ENCODE assay signal across 20 mouse cellular contexts in genomic region chr4:132008191-132008590, GRCm38 (mm10).
DNase-seq lines count a peak whose midpoint lies in the region; TF ChIP-seq lines count a peak whose summit lies in the region.
"Had no signal": no experiment of that assay in that cellular context is flagged by ENCODE, and none has a peak within 500 bp of the region (broad histone marks: within the 10 kb centered on the region; RNA-seq: fewer than 3 reads in every experiment).

No protein-coding gene starts in this region.

- no peak for TF ChIP-seq CTCF in spleen, adult 2 months (IDR thresholded peaks at IDR 0.05; ENCODE audit: extremely low read depth, insufficient read depth, insufficient read length, insufficient replicate concordance)
- no peak for TF ChIP-seq CTCF in bone marrow macrophage, adult 2 months (IDR thresholded peaks at IDR 0.05; ENCODE audit: low read depth, low read length)
- no peak for TF ChIP-seq CTCF in gastrocnemius, adult 2 months (IDR thresholded peaks at IDR 0.05)

- peak overlapping the region; percentile 53 for H3K27ac ChIP-seq in spleen, adult 2 months (ENCODE audit: insufficient read depth, low read length)
- peak overlapping the region; percentile 60 for H3K27ac ChIP-seq in bone marrow macrophage, adult 2 months (ENCODE audit: insufficient read depth, low read depth, low read length)
- peak overlapping the region; percentile 52 for H3K27ac ChIP-seq in macrophage
- no peak overlapping the region for H3K27ac ChIP-seq in gastrocnemius, adult 2 months
- H3K27ac ChIP-seq: embryonic facial prominence, embryonic 13.5 days; hindbrain, embryonic 10.5 days; hindbrain, postnatal 0 days; layer of hippocampus, adult 2 months; limb, embryonic 15.5 days; midbrain, embryonic 13.5 days had no signal

- peaks cover 10% of the 10 kb centered on the region for H3K36me3 ChIP-seq in spleen, adult 2 months (ENCODE audit: control insufficient read depth, insufficient read depth, low read length)
- peaks cover 6% of the 10 kb centered on the region; the same call in 1 of the 2 replicates for H3K36me3 ChIP-seq in macrophage (ENCODE audit: inconsistent target)

- H3K4me1 ChIP-seq in spleen, adult 2 months (ENCODE audit: control insufficient read depth, insufficient read depth, insufficient read length): peaks cover 5% of the 10 kb centered on the region; the same call in 1 of the 2 replicates
- H3K4me1 ChIP-seq in bone marrow macrophage, adult 2 months (ENCODE audit: control insufficient read depth, insufficient read depth, low read length): peaks cover 35% of the 10 kb centered on the region
- H3K4me1 ChIP-seq: embryonic facial prominence, embryonic 13.5 days had no signal

- no peak for TF ChIP-seq POLR2A in spleen, adult 2 months (IDR thresholded peaks at IDR 0.05; ENCODE audit: low read depth, low read length)
- no peak for TF ChIP-seq POLR2A in bone marrow macrophage, adult 2 months (IDR thresholded peaks at IDR 0.05; ENCODE audit: borderline replicate concordance, low read depth, low read length)

- intact Hi-C loops in gastrocnemius, adult 2 months (cut with DNase I): no loop called here

- H3K79me2 ChIP-seq in macrophage (ENCODE audit: inconsistent target): peaks cover 60% of the 10 kb centered on the region

- H3K27me3 ChIP-seq in spleen, adult 2 months (ENCODE audit: control insufficient read depth, insufficient read depth, low read length): no peaks in the 10 kb centered on the region
- H3K27me3 ChIP-seq: embryonic facial prominence, embryonic 13.5 days; limb, embryonic 15.5 days; midbrain, embryonic 13.5 days; Patski had no signal

- 48% methylated on average over 5 of the region's 5 CpGs for WGBS in spleen, adult 2 months
- WGBS in macrophage (ENCODE audit: missing documents): 36% methylated on average over 5 of the region's 5 CpGs

- H3K4me3 ChIP-seq in spleen, adult 2 months (ENCODE audit: extremely low read depth, insufficient read depth, insufficient read length): no peak overlapping the region
- no peak overlapping the region for H3K4me3 ChIP-seq in bone marrow macrophage, adult 2 months (ENCODE audit: insufficient read depth, low read length)
- no peak overlapping the region for H3K4me3 ChIP-seq in macrophage (ENCODE audit: inconsistent target)
- H3K4me3 ChIP-seq in gastrocnemius, adult 2 months: no peak overlapping the region
- H3K4me3 ChIP-seq: embryonic facial prominence, embryonic 13.5 days; hindbrain, embryonic 10.5 days; layer of hippocampus, adult 2 months; limb, embryonic 15.5 days; midbrain, embryonic 13.5 days had no signal

- peak in 1 of 2 experiments; percentile 38 for DNase-seq in spleen, adult 2 months (ENCODE audit: low read depth in 1 of 2, low spot score in 2 of 2)
- DNase-seq in spleen, postnatal 10 days (ENCODE audit: low spot score in 2 of 2): no peak
- DNase-seq in gastrocnemius, adult 2 months: no peak
- DNase-seq in retina, postnatal 1 day: no peak
- DNase-seq in cerebellum, postnatal 14 days: no peak
- DNase-seq: adrenal gland, postnatal 36 days; cerebellum, adult 2 months; kidney, adult 2 months; kidney, postnatal 14 days; layer of hippocampus, postnatal 36 days; thymus, postnatal 25 days had no signal
